Mouse (Mus musculus) urinary bladder, adult 2 months (tissue): ENCODE results near the gene Shprh. TPM values are rescaled to one million over a fixed set of nuclear protein-coding genes. Genes with fewer than 3 reads are reported as not detected.
A peak's percentile ranks its signal among the peaks of the same experiment; 100 is the strongest.
"Not testable (repeated sequence)": the region's sequence is repeated elsewhere in the genome, so short reads cannot be mapped to it uniquely, and the experiment has no call there.

Source experiments
- DNase-seq: peaks from one replicate; pipeline ENCODE4 v3.0.0; 2022; ENCODE audit warnings: low spot score
- polyA plus RNA-seq: library from polyadenylated mRNA; depleted of rRNA; stranded (reverse); fragments of >200 nt; gene quantifications from 2 replicates; pipeline ENCODE4 v1.2.3, GENCODE M21; 2012; rRNA removed

Gene Shprh
- 8.3 and 8.4 TPM in 2 replicates for polyA plus RNA-seq

DNA sequence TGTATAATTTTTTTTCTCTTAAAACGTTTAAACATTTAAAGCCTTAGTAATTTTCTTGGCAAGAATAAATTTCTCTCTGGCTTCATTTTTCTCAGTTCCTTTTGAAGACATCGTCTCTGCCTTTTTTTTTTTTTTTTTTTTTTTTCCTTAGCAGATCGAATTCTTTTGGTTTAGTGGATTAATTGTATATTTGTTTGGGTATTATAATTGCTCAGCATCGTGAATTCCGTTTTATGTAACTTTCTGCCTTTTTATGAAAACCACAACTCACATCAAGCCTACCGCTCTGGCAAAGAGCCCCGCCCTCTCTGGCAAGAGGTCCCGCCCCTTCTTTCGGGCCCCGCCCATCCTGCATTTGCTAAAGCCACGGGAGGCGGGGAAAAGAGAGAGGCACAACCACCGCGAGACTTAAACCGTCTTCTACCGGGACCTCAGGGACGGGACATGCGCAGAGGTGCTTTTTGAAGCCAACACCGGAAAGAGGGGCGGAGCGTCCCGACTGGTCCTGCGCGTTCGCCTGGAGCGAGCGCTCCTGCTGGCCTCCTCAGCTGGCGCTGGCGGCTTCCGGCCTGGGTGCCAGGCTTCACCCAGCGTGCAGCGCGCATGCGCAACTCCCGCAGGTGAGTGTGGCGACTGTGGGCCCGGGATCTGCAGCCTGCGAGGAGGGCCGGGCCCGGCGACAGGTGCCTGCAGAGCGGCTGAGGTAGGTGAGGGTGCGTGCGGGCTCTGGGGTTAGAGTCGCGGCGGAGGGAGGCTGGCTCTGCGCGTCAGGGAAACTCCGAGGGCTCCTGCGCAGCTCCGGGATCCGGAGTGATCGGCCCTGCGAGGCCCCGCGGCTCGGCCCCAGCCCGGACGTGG lies at the start of gene Shprh:
Gene Shprh, plus strand, starts transcription at position 544 of the 858 bp plus-strand sequence.
- peak; percentile 90 for DNase-seq

DNA sequence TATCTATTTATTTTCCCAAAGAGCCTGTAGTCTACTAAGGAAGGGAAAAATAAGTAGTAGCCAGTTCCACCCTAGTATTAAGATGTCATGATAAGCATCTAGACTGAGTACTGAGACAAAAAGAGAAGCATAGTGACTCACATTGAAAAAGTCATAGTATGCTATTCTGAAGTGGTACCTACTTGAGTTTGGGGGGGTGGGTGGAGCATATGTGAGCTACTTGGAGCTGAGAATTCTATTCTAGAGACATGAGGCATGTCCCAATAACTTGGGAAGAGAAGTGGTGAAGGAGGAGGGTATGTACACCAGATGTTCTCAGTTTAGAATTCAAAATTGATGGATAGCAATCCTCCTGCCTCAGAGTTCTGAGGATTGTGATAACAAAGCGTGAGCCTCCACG lies 27.4 kb upstream of the Shprh start:
- no peak for DNase-seq

DNA sequence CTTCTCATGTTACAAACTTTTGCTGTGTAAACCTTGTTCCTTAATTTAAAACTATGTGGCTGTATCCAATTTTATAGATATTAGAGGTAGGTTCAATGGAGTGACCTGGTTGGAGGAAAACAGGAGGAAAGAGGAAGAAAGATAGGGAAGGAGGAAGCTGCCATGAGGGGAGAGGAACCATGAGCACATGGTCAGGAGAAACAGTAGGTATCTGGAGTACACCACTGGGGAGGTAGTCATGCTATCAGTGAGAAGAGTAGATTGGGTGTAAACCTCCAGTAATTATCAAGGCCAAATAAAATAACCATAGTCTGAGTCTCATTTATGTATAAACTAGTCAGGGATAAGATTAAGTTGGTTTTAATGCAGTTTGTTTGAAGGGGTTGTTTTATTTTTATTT lies 3.6 kb upstream of the Shprh start:
- DNase-seq = no peak

DNA sequence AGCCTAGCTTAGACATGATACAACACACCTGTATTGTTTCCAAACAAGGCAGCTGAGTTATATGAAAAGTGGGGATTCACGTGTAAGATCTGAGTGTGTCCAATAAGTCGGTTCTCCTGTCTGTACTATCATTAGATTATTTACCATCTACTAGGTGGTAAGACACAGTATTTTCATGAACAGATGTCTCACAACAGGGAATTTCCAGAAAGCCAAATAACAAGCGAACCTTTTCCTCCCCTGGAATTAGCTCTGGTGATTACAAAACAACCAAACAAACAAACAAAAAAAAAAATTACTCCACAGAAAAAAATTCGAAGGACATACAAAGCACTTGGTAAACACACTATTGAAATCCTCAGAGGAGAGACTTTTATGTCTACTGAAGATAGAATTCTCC lies 781 bp upstream of the Shprh start:
- no peak for DNase-seq

DNA sequence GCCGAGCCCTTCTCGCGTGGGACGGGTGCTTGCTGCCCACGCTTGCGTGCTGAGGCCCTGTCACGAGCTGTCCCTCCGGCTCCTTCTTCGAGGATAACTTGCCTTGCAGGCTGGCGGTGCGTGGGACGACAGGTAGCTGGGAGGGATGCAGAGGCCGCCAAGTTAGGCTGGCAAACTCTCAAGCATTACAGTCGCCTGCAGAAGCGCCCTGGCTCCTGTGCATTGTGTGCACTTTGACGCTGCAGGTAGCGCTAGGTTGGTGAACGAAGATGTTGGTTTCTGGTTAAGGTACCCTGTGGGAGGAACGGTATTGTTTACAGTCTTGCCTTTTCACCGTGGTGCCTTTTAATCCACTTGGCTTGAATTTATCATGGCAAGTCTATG lies 507 bp downstream of the Shprh start:
- no peak for DNase-seq

DNA sequence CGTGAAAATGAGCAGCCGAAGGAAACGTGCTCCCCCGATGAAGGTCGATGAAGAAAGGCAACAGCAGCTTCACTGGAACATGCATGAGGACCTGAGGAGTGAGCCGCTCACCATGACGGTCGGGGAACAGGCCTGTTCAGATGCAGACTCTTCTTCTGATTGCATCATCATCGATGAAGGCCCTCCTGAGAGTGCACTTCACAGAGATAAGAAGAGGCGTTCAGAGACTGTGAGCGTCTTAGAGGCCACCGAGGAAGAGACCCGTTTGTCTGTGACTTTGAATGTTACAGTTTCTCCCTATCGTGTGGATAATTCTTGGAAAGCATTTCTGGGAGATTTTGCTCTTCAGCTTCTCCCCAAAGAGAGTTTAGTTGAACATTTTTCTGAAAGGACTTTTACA lies 2.4 kb downstream of the Shprh start:
- DNase-seq = no peak

DNA sequence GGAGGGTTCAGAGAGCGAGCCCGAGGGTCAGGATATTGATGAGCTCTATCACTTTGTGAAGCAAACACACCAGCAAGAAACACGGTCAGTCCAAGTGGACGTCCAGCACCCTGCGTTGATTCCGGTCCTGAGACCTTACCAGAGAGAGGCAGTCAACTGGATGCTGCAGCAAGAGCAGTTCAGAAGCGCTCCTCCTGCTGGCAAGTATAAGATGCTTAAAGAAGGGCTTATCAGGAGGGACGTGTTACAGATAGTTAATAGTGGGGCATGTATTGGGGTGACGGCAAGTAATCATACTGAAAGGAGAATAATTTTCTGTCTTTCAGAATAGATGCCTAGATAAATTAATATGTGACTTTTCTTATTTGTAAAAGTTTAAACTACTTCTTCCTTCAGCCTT lies 7.8 kb downstream of the Shprh start:
- no peak for DNase-seq

DNA sequence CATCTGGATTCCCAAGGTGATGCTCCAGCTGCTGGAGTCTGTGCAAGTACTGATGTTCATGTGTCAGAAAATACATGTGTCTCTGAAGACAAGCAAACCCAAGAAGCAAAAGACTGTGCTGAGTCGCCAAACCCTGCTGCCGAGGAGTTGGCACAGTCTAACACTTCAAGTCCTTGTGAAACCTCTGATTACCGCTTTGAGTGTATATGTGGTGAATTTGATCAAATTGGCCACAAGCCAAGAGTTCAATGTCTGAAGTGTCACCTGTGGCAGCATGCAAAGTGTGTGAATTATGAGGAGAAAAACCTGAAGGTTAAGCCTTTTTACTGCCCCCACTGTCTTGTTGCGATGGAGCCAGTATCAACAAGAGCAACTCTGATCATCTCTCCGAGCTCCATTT lies 15.3 kb downstream of the Shprh start:
- DNase-seq = no peak

DNA sequence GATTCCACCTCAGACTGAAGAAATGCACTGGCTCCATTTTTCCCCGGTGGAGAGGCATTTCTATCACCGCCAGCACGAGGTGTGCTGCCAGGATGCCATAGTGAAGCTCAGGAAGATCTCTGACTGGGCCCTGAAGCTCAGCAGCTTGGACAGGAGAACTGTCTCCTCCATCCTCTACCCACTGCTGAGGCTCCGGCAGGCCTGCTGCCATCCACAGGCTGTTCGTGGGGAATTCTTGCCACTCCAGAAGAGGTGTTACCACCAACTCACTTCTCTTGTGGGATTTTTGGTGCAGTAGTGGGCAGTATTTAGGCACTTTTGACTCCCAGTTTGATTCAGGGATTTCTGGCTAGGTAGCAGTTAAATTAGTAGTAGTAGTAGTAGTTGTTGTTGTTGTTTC lies 21.0 kb downstream of the Shprh start:
- no peak for DNase-seq

DNA sequence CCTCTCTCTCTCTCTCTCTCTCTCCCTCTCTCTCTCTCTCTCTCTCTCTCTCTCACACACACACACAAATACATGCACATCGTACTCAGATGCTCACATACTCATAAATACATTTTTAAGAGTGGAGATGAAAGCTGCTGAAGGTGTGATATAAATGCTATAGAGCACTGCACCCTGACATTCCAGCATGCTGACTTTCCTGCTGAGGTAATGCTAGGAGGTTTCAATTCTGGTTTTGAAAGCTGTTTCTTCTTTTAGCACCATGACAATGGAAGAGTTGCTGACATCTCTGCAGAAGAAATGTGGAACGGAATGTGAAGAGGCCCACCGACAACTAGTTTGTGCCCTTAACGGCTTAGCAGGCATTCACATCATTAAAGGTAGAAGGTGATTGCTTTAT lies 22.4 kb downstream of the Shprh start:
- no peak for DNase-seq

DNA sequence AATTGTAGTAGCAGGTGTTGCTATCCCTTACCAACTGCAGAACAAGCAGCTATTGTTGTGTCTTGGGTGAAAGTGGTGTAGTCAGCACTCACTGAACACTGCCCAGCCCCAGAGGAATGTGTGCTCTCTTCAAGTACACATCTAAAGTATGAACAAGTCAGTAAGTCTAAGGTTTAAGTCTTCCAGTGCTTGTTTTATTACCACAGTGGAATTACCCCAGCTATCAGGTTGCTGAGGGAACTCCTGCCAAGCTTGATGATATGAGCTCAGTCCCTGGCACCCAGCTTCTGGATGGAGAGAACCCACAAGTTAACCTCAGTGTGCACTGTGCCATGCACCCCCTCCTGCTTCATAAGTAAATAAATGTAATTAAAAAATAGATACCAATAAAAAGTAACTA lies 23.3 kb downstream of the Shprh start:
- DNase-seq = no peak

DNA sequence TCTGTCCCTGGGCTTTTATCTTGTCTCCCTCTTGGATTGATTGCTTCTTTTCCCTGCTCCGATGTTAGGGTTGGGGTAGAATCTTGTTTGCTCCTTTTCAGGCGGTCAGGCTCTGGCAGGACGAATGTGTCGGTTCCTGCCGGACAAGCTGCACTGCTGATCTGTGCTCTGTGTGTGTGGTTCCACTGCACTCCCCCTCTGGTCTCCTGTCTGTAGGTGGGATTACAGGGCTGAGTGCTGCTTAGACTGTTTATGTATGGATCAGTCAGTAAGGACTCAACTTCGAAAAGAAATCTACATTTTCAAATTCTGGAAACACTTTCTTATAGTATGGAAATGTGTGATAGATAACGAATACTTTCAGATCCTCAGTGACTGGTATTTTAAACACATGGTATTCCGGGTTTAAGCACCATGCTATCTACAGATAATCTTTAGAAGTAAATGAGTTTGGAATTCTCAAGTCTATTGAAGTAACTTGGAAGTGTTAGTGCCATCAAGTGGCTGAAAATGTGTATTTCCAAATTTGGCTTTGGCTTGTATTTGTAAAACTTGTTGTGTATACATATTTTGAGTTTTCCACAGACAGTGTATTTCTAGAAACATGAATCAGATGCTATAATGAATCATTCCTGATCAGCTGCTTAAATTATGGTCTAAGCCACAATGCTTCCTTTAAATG lies 26.7 kb downstream of the Shprh start:
- no peak for DNase-seq

DNA sequence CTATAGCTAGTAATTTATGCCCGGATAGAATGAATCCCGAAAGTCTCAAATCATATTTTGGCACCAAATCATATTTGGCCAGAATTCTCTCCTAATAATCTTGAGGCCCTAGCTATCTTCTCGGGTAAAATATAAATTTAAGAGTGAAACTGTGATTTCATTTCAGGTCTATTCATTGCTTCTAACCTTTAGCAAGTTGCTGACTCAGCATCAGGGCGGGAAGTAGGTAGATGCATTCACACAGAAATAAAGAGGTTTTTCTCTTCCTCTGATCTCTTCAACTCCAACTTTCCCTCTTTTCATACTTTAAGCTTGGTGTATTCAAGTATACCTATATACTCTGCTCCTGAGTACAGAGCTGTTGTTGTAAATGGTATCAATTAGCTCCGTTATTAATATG lies 30.9 kb downstream of the Shprh start:
- DNase-seq = no peak

DNA sequence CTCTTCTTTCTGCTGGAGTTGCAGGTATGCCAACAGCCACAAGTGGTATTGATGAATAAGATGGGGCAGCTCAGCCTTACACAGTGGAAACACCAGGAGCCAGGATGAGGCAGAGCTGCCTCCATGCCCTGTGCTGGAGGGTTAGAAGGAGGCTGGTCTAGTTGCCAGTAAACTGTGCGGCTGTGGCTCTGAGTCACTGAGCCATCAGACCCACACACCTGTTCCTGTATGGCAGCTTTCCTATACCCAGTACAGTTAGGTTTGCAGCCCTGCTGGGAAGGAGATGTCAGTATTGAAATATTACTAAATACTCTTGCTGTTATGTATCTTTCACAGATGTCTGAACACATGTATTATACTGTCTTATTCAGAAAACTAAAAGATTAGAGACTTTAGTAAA lies 48.1 kb downstream of the Shprh start:
- no peak for DNase-seq

DNA sequence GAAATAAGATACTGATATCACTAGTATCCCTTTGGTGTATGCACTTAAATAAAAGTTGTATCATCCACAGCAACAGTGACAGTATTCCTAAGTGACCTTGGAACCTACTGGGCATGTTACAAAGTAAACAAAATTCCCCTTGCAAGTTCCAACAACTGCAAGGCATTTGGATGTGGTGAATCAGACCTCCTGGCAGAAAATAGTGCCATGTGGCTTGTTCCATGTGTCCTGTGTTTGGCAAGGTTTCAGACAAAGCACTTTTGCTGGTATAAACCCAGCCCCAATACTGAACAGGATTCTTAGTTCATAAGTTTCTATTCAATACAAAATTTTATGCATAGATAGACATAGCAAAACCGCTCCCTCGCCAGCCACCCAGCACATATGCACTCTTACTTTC lies 49.1 kb downstream of the Shprh start:
- no peak for DNase-seq

DNA sequence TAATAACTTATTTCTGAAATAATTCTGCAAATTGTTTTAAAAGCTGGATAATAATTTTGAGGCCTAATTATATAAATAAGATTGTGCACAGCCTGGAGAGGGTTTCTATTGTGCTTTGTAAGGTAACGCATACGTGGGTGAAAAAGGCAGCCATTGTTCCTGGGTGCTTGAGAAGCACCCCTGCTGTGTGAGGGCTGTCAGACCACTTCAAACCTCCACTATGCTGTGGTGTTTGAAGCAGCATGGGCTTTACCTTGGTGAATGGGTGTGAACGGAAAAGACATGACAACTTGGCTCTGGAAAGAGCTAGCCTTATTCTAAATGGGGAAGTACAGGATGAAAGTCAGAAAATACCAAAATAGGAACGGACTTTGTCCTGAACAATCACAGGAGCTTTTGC lies 50.8 kb downstream of the Shprh start:
- DNase-seq = no peak

DNA sequence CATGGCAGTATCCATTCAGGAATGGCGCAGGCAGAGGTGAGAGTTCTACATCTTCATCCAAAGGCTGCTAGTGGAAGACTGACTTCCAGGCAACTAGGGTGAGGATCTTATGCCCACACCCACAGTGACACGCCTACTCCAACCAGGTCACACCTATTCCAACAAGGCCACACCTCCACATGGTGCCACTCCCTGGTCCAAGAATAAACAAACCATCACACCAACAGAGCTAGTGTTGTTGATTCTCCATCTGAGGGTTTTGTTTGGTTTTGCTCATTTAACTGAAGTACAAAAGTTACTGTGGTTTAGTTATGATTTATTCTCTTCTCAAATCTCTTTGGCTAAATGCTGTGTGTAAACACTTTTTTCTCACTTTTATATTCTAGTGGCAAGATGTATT lies 56.7 kb downstream of the Shprh start:
- not testable (repeated sequence) for DNase-seq

DNA sequence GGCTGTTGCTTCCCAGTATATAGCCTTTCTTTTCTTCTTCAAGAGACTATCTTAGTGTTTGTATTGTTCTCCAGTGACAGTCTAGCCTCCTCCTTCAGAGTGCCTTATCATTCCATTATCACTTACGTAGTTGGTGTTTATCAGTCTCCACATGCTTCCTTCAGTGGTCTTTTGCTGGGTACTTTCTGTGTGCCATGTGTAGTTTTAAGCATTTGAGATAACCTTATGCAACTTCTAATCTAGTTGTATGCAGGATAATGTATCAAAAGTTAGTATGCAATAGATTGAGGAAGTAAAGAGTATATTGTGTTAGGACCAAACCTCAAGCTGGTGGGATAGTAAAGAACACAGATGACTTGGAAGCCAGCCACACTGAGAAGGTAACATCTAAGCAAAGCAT lies 59.4 kb downstream of the Shprh start:
- no peak for DNase-seq

DNA sequence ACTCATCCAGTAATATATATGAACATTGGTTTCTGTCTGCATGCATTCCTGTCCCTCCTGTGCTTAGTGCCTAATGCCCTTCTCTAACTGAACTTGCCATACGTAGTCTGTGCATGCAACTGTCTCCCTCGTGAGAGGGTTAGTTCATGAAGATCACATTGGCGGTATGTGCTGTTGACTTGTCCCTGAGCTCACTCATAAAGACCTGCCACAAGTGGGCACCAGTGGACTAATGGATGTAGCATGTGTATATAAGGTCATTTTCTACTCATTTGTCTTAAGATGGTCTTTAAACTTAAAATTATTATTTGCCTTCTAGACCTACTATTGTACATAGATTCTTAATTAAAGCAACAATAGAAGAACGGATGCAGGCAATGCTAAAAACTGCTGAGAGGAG lies 62.8 kb downstream of the Shprh start:
- DNase-seq = no peak

DNA sequence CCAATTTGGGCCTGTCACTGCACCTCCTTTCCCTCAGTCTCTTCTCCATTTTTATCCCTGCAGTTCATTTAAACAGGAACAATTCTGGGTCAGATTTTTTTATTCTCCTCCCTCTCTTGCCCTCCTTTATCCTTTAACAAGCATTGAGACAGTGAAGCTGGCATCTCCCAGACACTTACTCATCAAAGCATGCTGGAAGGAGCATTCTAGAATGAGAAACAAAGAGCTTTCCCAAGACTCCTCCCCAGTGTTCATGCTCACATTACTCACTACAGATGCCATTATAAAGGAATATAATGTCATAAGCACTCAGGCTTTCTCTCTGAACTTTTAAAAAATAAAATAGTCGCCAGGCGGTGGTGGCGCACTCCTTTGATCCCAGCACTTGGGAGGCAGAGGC lies 77.2 kb downstream of the Shprh start:
- DNase-seq = no peak

DNA sequence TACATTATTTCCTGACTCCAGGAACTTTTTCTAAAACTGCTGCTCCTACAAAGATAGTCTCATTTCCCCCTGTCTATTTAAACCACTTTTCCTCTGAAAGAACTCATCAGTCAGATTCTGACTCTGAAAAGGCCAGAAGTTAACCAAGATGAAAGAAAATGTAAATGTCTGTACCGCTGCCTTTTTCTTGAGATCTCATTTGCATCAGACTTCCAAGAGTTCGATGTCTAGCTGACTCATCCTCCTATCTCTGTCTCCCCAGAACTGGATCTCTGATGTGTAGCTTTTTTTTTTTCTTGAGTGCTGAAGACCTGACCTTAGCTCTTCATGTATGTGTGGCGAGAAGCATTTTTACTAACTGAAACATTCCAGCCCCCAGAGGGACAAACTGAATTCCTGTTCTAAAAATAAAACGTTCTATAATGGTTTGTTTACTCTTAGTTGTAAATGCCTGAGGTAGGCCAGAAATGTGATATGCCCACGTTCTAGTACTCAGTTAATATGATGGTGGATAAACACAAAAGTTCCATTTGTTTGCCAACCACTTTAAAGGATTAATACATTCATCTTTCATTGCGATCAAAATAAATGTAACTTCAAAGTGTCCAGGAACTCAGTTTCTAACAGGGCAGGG lies 80.4 kb downstream of the Shprh start:
- no peak for DNase-seq

DNA sequence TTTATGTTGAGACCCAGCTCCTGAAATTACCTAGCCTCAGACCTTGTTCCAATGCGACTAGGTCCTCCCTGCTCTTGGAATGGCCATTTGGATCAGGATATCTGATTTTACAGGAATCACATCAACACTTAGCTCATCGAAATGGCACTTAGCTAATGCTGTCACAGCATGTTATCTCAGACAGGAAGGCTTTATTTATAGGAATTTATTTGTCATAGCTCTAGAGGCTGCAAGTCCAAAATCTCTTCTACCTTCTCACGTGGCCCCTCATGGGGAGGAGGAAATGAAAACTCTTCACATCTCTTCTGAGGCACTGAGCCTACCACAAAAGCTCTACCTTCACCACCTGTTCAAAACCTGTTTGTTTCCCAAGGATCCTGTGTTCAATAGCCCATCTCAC lies 84.0 kb downstream of the Shprh start:
- no peak for DNase-seq

DNA sequence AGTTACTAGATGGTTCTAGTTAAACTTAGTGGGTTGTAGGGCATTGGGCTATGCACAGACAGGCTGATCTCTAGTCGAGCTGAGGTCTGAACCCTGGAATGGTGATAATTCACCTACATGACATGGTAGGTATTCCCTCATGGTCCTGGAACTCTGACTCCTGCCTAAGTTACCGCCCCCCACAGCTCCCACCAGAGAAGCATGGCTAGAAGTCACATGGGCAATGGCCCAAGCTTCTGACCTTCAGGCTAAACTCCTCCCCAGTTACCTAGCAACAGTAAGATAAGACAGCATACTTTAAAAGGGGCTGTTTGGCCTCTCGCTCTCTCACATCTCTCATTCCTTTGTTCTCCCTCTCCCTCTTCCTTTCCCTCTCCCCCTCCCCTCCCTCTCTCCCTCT lies 93.8 kb downstream of the Shprh start:
- DNase-seq = not testable (repeated sequence)
